Comparison of ENCODE assay signal across 8 mouse cellular contexts in the genomic region with DNA sequence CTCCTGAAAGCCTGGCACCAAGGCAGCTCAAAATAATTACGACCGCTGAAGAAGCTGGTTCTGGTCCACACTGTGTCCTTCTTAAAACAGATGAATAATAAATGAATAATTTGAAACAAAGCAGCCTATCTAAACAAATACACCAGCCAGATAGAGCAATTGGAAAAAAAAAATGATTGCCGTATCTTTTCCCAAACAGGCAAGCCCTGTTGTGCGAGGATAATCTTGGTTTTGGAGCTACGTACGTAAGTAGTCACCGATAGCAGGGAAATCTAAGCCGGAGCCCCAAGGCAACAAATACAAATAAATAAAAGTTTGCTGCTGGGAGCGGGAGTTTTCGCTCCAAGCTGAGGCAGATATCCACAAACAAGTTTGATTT. TPM values are rescaled to one million over a fixed set of nuclear protein-coding genes. Genes with fewer than 3 reads are reported as not detected.
A peak's percentile ranks its signal among the peaks of the same experiment; 100 is the strongest.
DNase-seq lines count a peak whose midpoint lies in the region; ATAC-seq and TF ChIP-seq lines count a peak whose summit lies in the region.

No protein-coding gene starts in this region.

- ATAC-seq in forebrain, embryonic 11.5 days (replicated peaks; ENCODE audit: low FRiP score) = peak; percentile 6; the same call in 1 of the 2 replicates
- ATAC-seq in limb, embryonic 11.5 days (ENCODE audit: insufficient number of reproducible peaks, low FRiP score, low TSS enrichment, low read depth) = no peak
- no peak for ATAC-seq in neural tube, embryonic 13.5 days (ENCODE audit: low read depth)

- H3K27ac ChIP-seq in layer of hippocampus, adult 2 months = no peak overlapping the region
- no peak overlapping the region for H3K27ac ChIP-seq in forebrain, embryonic 11.5 days (ENCODE audit: low read depth, low read length)
- no peak overlapping the region for H3K27ac ChIP-seq in limb, embryonic 11.5 days (replicated peaks; ENCODE audit: low read depth, low read length)
- no peak overlapping the region for H3K27ac ChIP-seq in neural tube, embryonic 13.5 days (replicated peaks)

- H3K9ac ChIP-seq in forebrain, embryonic 11.5 days (ENCODE audit: low read length) = no peak overlapping the region
- H3K9ac ChIP-seq in limb, embryonic 11.5 days (ENCODE audit: low read length) = no peak overlapping the region
- peak overlapping the region; percentile 9; the same call in 1 of the 2 replicates for H3K9ac ChIP-seq in neural tube, embryonic 13.5 days

- WGBS in forebrain, embryonic 11.5 days = 20% methylated on average over 10 of the region's 10 CpGs
- WGBS in limb, embryonic 11.5 days = 21% methylated on average over 10 of the region's 10 CpGs
- 17% methylated on average over 10 of the region's 10 CpGs for WGBS in neural tube, embryonic 13.5 days

- peak overlapping the region; percentile 80 for H3K4me2 ChIP-seq in forebrain, embryonic 11.5 days (ENCODE audit: low read depth, low read length, severe bottlenecking)
- peak overlapping the region; percentile 52 for H3K4me2 ChIP-seq in limb, embryonic 11.5 days (ENCODE audit: low read depth, severe bottlenecking)
- H3K4me2 ChIP-seq in neural tube, embryonic 13.5 days = peak overlapping the region; percentile 84

- H3K27me3 ChIP-seq in forebrain, embryonic 11.5 days (ENCODE audit: control insufficient read depth, insufficient read depth, low read length) = peaks cover 15% of the 10 kb centered on the region
- peaks cover 20% of the 10 kb centered on the region for H3K27me3 ChIP-seq in limb, embryonic 11.5 days (ENCODE audit: control insufficient read depth, insufficient read depth, low read length)
- H3K27me3 ChIP-seq in neural tube, embryonic 13.5 days = peaks cover 38% of the 10 kb centered on the region

- no peak for DNase-seq in layer of hippocampus, adult 2 months (ENCODE audit: low spot score in 2 of 2)
- no peak for DNase-seq in layer of hippocampus, adult 8-10 months (ENCODE audit: low spot score in 2 of 2)
- DNase-seq in forebrain, embryonic 11.5 days (ENCODE audit: low spot score) = no peak
- DNase-seq in limb, embryonic 11.5 days (ENCODE audit: low spot score) = no peak
- no peak for DNase-seq in adrenal gland, postnatal 4 days (ENCODE audit: low spot score in 2 of 2)
- no peak for DNase-seq in spleen, adult 18-20 months
- no peak for DNase-seq in MN1 (ENCODE audit: low spot score)

- peaks cover 6% of the 10 kb centered on the region; the same call in 1 of the 2 replicates for H3K4me1 ChIP-seq in forebrain, embryonic 11.5 days (replicated peaks; ENCODE audit: control insufficient read depth, insufficient read depth, low read length)
- H3K4me1 ChIP-seq in limb, embryonic 11.5 days (ENCODE audit: control insufficient read depth, insufficient read depth, low read length) = no peaks in the 10 kb centered on the region
- peaks cover 20% of the 10 kb centered on the region for H3K4me1 ChIP-seq in neural tube, embryonic 13.5 days (replicated peaks)

- H3K4me3 ChIP-seq in layer of hippocampus, adult 2 months = peak overlapping the region; percentile 49
- H3K4me3 ChIP-seq in forebrain, embryonic 11.5 days (ENCODE audit: low read depth, low read length) = peak overlapping the region; percentile 38
- peak overlapping the region; percentile 29 for H3K4me3 ChIP-seq in limb, embryonic 11.5 days (ENCODE audit: low read depth, low read length)
- peak overlapping the region; percentile 42 for H3K4me3 ChIP-seq in neural tube, embryonic 13.5 days

- no peak for TF ChIP-seq CTCF in layer of hippocampus, adult 2 months (conservative IDR thresholded peaks at IDR 0.05)

- H3K36me3 ChIP-seq in forebrain, embryonic 11.5 days (ENCODE audit: control insufficient read depth, insufficient read depth, low read length) = no peaks in the 10 kb centered on the region
- no peaks in the 10 kb centered on the region for H3K36me3 ChIP-seq in limb, embryonic 11.5 days (ENCODE audit: control insufficient read depth, insufficient read depth, low read length)
- no peaks in the 10 kb centered on the region for H3K36me3 ChIP-seq in neural tube, embryonic 13.5 days

- no peaks in the 10 kb centered on the region for H3K9me3 ChIP-seq in forebrain, embryonic 11.5 days (ENCODE audit: control insufficient read depth, low read length)
- no peaks in the 10 kb centered on the region for H3K9me3 ChIP-seq in limb, embryonic 11.5 days (ENCODE audit: control insufficient read depth, low read length)
- no peaks in the 10 kb centered on the region for H3K9me3 ChIP-seq in neural tube, embryonic 13.5 days

RNA-seq across cellular contexts. Expression of a gene that starts 0.8 kb away (rescaled TPM):
- 1 to 10 TPM; 1.7 to 2.7 TPM for total RNA-seq in layer of hippocampus, adult 2 months (2021)
- total RNA-seq in layer of hippocampus, adult 8-10 months (2022) = 1 to 10 TPM; 1.4 to 2.5 (median 2.0) TPM
- polyA plus RNA-seq in forebrain, embryonic 11.5 days (2014; fragmentation: Nextera tagmentation; extraction: Ambion mirVana) = 0.13 TPM in 1 of 2 replicates, not detected in the other
- 0.37 and 0.43 TPM in 2 replicates for polyA plus RNA-seq in limb, embryonic 11.5 days (2014; fragmentation: Nextera tagmentation; extraction: Ambion mirVana)
- polyA plus RNA-seq in neural tube, embryonic 13.5 days (2015; fragmentation: Nextera tagmentation; extraction: Ambion mirVana) = 0.59 and 0.94 TPM in 2 replicates
- 1 to 10 TPM in 1 of 2 experiments, under 1 TPM in 1; 0.45 to 4.5 TPM for total RNA-seq in adrenal gland, postnatal 4 days (2021)
